Mouse (Mus musculus): ENCODE measurements around the gene Slc16a2. TPM values are rescaled to one million over a fixed set of nuclear protein-coding genes. Genes with fewer than 3 reads are reported as not detected.

Gene Slc16a2
- polyA plus RNA-seq, 1 experiment from 2014 or later: 31.6 TPM

- Histone ChIP-seq H3K36me3 (ENCODE audit: control insufficient read depth, insufficient read depth, low read length) (no peaks in the 10 kb centered on the region), H3K9me3 (ENCODE audit: control insufficient read depth, low read length) (no peaks in the 10 kb centered on the region), H3K27me3 (ENCODE audit: control insufficient read depth, insufficient read depth, low read length) (peaks cover 34% of the 10 kb centered on the region), H3K27ac (replicated peaks; ENCODE audit: low read depth, low read length) (no peak overlapping the region), H3K4me3 (replicated peaks; ENCODE audit: low read depth, low read length) (peak overlapping the region; percentile 53; the same call in 1 of the 2 replicates), H3K4me1 (ENCODE audit: control insufficient read depth, insufficient read depth, low read length) (peaks cover 7% of the 10 kb centered on the region), H3K4me2 (ENCODE audit: low read length) (peak overlapping the region; percentile 68), H3K9ac (replicated peaks; ENCODE audit: low read length) (no peak overlapping the region)
- 48% methylated on average over 6 of the region's 6 CpGs for WGBS
- no peak for DNase-seq
- no peak for ATAC-seq (ENCODE audit: low FRiP score, low TSS enrichment)
Measured at GRCm38 (mm10) chrX:103819253-103819652, 2.5 kb downstream of the Slc16a2 start.

DNA sequence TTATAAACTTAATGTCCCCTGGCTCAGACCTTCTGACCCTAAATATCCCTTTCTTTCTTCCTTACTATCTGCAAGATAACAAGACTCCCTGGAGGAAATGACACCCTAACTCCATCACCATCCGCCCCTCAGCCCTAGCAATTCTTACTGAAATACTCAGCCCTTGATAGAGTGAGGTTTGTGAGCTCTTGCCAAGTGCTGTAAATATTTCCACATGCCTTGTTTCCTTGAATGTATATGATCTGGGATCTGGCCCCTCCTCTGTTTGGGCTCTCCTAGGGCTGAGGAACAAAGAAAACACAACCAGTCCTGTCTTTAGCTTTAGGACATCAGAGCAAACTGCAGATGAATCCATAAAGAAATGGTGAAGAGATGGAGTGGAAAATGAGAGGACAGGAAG lies 9.1 kb downstream of the Slc16a2 start:
- Histone ChIP-seq H3K4me1 (ENCODE audit: control insufficient read depth, insufficient read depth, low read length) (no peaks in the 10 kb centered on the region), H3K9me3 (ENCODE audit: control insufficient read depth, low read length) (no peaks in the 10 kb centered on the region), H3K4me3 (replicated peaks; ENCODE audit: low read depth, low read length) (no peak overlapping the region), H3K27me3 (ENCODE audit: control insufficient read depth, insufficient read depth, low read length) (peaks cover 25% of the 10 kb centered on the region), H3K36me3 (ENCODE audit: control insufficient read depth, insufficient read depth, low read length) (no peaks in the 10 kb centered on the region), H3K27ac (replicated peaks; ENCODE audit: low read depth, low read length) (no peak overlapping the region), H3K4me2 (ENCODE audit: low read length) (no peak overlapping the region), H3K9ac (replicated peaks; ENCODE audit: low read length) (no peak overlapping the region)
- WGBS: 74% methylated on average over 1 of the region's 1 CpGs
- ATAC-seq (ENCODE audit: low FRiP score, low TSS enrichment) (no peak), DNase-seq (no peak)

DNA sequence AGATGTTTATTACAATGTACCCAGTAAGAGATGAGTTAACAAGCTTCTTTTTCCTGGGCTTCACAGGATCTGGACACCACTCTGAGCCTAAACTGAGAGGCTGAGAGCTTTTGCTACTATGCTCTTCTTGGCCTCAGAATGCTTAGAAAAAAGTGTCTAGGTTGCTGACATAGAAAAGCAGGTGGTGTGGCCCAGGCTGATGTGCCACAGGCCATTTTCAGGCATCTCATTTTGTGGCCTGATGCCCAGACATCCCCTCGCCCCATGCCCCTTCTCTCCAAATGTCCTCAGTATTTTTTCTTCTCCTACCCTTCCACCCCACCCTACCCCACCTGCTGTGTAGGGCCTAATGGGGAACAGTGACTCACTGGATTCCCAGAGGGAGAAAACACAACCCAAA lies 11.3 kb downstream of the Slc16a2 start:
- Histone ChIP-seq H3K4me1 (ENCODE audit: control insufficient read depth, insufficient read depth, low read length) (no peaks in the 10 kb centered on the region), H3K4me2 (ENCODE audit: low read length) (no peak overlapping the region), H3K4me3 (replicated peaks; ENCODE audit: low read depth, low read length) (no peak overlapping the region), H3K9me3 (ENCODE audit: control insufficient read depth, low read length) (no peaks in the 10 kb centered on the region), H3K9ac (replicated peaks; ENCODE audit: low read length) (no peak overlapping the region), H3K27me3 (ENCODE audit: control insufficient read depth, insufficient read depth, low read length) (peaks cover 33% of the 10 kb centered on the region), H3K36me3 (ENCODE audit: control insufficient read depth, insufficient read depth, low read length) (no peaks in the 10 kb centered on the region), H3K27ac (replicated peaks; ENCODE audit: low read depth, low read length) (no peak overlapping the region)
- DNase-seq (no peak), ATAC-seq (ENCODE audit: low FRiP score, low TSS enrichment) (no peak)
- WGBS: 73% methylated on average over 1 of the region's 1 CpGs

GRCm38 (mm10) chrX:103806373-103806772 lies 15.4 kb downstream of the Slc16a2 start:
- DNase-seq: no peak
- no peak overlapping the region for H3K4me3 ChIP-seq (replicated peaks; ENCODE audit: low read depth, low read length)
- no peaks in the 10 kb centered on the region for H3K36me3 ChIP-seq (ENCODE audit: control insufficient read depth, insufficient read depth, low read length)
- H3K4me2 ChIP-seq (ENCODE audit: low read length): no peak overlapping the region
- no peaks in the 10 kb centered on the region for H3K4me1 ChIP-seq (ENCODE audit: control insufficient read depth, insufficient read depth, low read length)
- H3K27me3 ChIP-seq (ENCODE audit: control insufficient read depth, insufficient read depth, low read length): peaks cover 29% of the 10 kb centered on the region
- no peak overlapping the region for H3K9ac ChIP-seq (replicated peaks; ENCODE audit: low read length)
- no peak for ATAC-seq (ENCODE audit: low FRiP score, low TSS enrichment)
- H3K27ac ChIP-seq (replicated peaks; ENCODE audit: low read depth, low read length): no peak overlapping the region
- WGBS: 83% methylated on average over 4 of the region's 4 CpGs
- H3K9me3 ChIP-seq (ENCODE audit: control insufficient read depth, low read length): no peaks in the 10 kb centered on the region

GRCm38 (mm10) chrX:103796961-103797360 lies 24.8 kb downstream of the Slc16a2 start:
- H3K4me2 ChIP-seq (ENCODE audit: low read length): no peak overlapping the region
- H3K4me3 ChIP-seq (replicated peaks; ENCODE audit: low read depth, low read length): no peak overlapping the region
- H3K27me3 ChIP-seq (ENCODE audit: control insufficient read depth, insufficient read depth, low read length): peaks cover 31% of the 10 kb centered on the region
- no peaks in the 10 kb centered on the region for H3K36me3 ChIP-seq (ENCODE audit: control insufficient read depth, insufficient read depth, low read length)
- no peak for ATAC-seq (ENCODE audit: low FRiP score, low TSS enrichment)
- no peak overlapping the region for H3K9ac ChIP-seq (replicated peaks; ENCODE audit: low read length)
- no peak for DNase-seq
- no peak overlapping the region for H3K27ac ChIP-seq (replicated peaks; ENCODE audit: low read depth, low read length)
- no peaks in the 10 kb centered on the region for H3K4me1 ChIP-seq (ENCODE audit: control insufficient read depth, insufficient read depth, low read length)
- H3K9me3 ChIP-seq (ENCODE audit: control insufficient read depth, low read length): no peaks in the 10 kb centered on the region
- 91% methylated on average over 1 of the region's 1 CpGs for WGBS

DNA sequence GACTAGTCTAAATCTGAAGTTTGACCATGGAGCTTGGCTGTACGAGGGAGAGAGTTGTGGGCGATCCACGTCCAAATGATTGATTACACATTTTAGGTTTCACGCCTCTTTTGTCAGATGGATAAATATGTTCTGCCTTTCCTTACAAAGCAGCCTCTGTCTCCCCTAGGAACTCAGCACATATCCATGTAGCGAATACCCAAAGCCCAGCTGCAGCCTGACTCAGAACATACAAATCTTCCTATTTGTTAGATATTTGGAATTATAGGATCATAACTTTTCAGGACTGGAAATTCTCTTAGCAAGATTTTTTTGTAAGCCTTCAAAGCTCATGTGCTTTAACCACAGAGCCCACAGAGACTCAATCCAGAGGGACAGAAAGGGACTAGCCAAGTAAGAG lies 26.3 kb downstream of the Slc16a2 start:
- H3K36me3 ChIP-seq (ENCODE audit: control insufficient read depth, insufficient read depth, low read length): no peaks in the 10 kb centered on the region
- no peak overlapping the region for H3K4me2 ChIP-seq (ENCODE audit: low read length)
- no peaks in the 10 kb centered on the region for H3K9me3 ChIP-seq (ENCODE audit: control insufficient read depth, low read length)
- H3K9ac ChIP-seq (replicated peaks; ENCODE audit: low read length): no peak overlapping the region
- peaks cover 33% of the 10 kb centered on the region for H3K27me3 ChIP-seq (ENCODE audit: control insufficient read depth, insufficient read depth, low read length)
- ATAC-seq (ENCODE audit: low FRiP score, low TSS enrichment) (no peak), DNase-seq (no peak)
- WGBS: 89% methylated on average over 5 of the region's 5 CpGs
- no peak overlapping the region for H3K27ac ChIP-seq (replicated peaks; ENCODE audit: low read depth, low read length)
- H3K4me3 ChIP-seq (replicated peaks; ENCODE audit: low read depth, low read length): no peak overlapping the region
- H3K4me1 ChIP-seq (ENCODE audit: control insufficient read depth, insufficient read depth, low read length): no peaks in the 10 kb centered on the region

DNA sequence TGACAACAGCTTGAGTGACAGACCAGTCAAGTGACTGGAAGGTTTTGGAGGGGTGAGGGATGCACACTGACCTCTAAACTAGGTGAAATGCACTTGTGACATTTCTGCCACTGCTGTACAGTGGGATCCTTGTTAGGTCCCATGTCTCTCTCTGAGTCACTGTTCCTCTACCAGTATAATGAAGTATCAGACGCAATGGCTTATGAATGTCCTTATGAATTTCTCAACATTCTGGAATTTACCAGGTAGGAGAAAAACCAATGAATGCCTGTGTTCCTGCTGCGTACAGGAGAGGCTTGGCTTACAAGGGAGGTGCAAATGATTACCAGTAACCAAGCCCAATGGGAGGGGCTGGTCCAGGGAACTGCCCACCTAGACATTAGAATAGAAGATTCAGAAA lies 30.5 kb downstream of the Slc16a2 start:
- Histone ChIP-seq H3K36me3 (ENCODE audit: control insufficient read depth, insufficient read depth, low read length) (no peaks in the 10 kb centered on the region), H3K9ac (replicated peaks; ENCODE audit: low read length) (no peak overlapping the region), H3K27me3 (ENCODE audit: control insufficient read depth, insufficient read depth, low read length) (peaks cover 16% of the 10 kb centered on the region), H3K4me2 (ENCODE audit: low read length) (no peak overlapping the region), H3K27ac (replicated peaks; ENCODE audit: low read depth, low read length) (no peak overlapping the region), H3K9me3 (ENCODE audit: control insufficient read depth, low read length) (no peaks in the 10 kb centered on the region), H3K4me1 (ENCODE audit: control insufficient read depth, insufficient read depth, low read length) (no peaks in the 10 kb centered on the region), H3K4me3 (replicated peaks; ENCODE audit: low read depth, low read length) (no peak overlapping the region)
- DNase-seq (no peak), ATAC-seq (ENCODE audit: low FRiP score, low TSS enrichment) (no peak)
- 94% methylated on average over 2 of the region's 2 CpGs for WGBS

- WGBS: 72% methylated on average over 2 of the region's 2 CpGs
- Histone ChIP-seq H3K27me3 (ENCODE audit: control insufficient read depth, insufficient read depth, low read length) (peaks cover 5% of the 10 kb centered on the region), H3K27ac (replicated peaks; ENCODE audit: low read depth, low read length) (no peak overlapping the region), H3K36me3 (ENCODE audit: control insufficient read depth, insufficient read depth, low read length) (no peaks in the 10 kb centered on the region), H3K9me3 (ENCODE audit: control insufficient read depth, low read length) (no peaks in the 10 kb centered on the region), H3K4me3 (replicated peaks; ENCODE audit: low read depth, low read length) (no peak overlapping the region), H3K4me2 (ENCODE audit: low read length) (no peak overlapping the region), H3K9ac (replicated peaks; ENCODE audit: low read length) (no peak overlapping the region), H3K4me1 (ENCODE audit: control insufficient read depth, insufficient read depth, low read length) (no peaks in the 10 kb centered on the region)
- DNase-seq (no peak), ATAC-seq (ENCODE audit: low FRiP score, low TSS enrichment) (no peak)
Measured at GRCm38 (mm10) chrX:103785681-103786080, 36.1 kb downstream of the Slc16a2 start.

GRCm38 (mm10) chrX:103776412-103776811 lies 45.4 kb downstream of the Slc16a2 start:
- H3K27me3 ChIP-seq (ENCODE audit: control insufficient read depth, insufficient read depth, low read length): peaks cover 22% of the 10 kb centered on the region
- H3K4me3 ChIP-seq (replicated peaks; ENCODE audit: low read depth, low read length): no peak overlapping the region
- no peaks in the 10 kb centered on the region for H3K9me3 ChIP-seq (ENCODE audit: control insufficient read depth, low read length)
- no peak overlapping the region for H3K27ac ChIP-seq (replicated peaks; ENCODE audit: low read depth, low read length)
- DNase-seq (no peak), ATAC-seq (ENCODE audit: low FRiP score, low TSS enrichment) (no peak)
- H3K36me3 ChIP-seq (ENCODE audit: control insufficient read depth, insufficient read depth, low read length): no peaks in the 10 kb centered on the region
- H3K4me1 ChIP-seq (ENCODE audit: control insufficient read depth, insufficient read depth, low read length): no peaks in the 10 kb centered on the region
- H3K9ac ChIP-seq (replicated peaks; ENCODE audit: low read length): no peak overlapping the region
- H3K4me2 ChIP-seq (ENCODE audit: low read length): no peak overlapping the region

Data from midbrain, embryonic 14.5 days (tissue).